Mouse (Mus musculus) urinary bladder, adult 18-20 months (tissue): ENCODE results near the gene Gm6337.
"Not testable (repeated sequence)": the region's sequence is repeated elsewhere in the genome, so short reads cannot be mapped to it uniquely, and the experiment has no call there.

Experiments used
- DNase-seq, 2 experiments: peaks; one replicate each; pipeline ENCODE4 v3.0.0; 2022; ENCODE audit warnings: low spot score in 2 of 2, mixed read lengths in 2 of 2

Gene Gm6337

DNA sequence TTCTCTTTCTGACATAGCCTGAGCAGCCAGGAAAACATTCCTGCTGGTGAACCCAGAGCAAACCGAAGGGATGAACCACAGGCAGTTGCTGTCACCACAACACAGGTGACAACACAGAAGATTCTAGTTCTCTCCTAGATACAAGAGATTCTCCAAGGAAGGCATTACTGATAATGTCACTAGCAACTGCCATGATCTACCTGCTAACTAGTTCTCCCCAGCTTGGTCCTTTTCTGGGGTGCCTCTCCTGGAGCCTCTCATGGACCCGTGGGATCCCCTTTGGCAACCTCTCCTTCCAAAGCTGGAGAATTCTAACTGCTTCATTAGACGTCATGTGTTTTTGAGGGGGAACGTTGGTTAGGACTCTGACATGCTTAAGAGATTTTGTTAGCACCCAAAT lies at the start of gene Gm6337:
Gene Gm6337 (minus strand): TSS at position 101 of the 400 bp plus-strand sequence.
- not testable (repeated sequence) for DNase-seq

DNA sequence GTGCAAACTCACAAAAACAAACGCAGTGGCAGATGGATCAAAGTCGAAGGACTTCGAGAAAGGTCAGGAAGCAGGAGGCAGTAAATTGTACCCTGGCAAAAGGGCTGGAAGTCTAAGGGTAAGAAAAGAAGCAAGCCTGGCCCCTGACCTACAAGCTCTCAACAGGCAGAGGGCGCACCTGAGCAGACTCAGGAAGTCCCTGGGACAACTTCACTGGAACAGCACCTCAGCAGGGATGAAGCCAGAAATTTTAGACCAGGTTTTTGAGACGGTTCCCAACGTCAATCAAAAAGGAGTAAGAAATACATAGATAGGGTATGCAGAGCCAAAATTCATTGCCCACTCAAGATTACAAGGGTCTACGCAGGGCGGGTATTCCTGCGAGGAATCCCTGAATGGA lies 49.4 kb upstream of the Gm6337 start:
- DNase-seq = peak in 1 of 2 experiments; percentile 1

GRCm38 (mm10) chr14:6093842-6094241 lies 35.8 kb upstream of the Gm6337 start, which contains the start of gene Gm8206:
Gene Gm8206, minus strand, starts transcription at chr14:6093942.
- not testable (repeated sequence) for DNase-seq
